Mouse (Mus musculus): ENCODE measurements around the gene Drd5. TPM values are rescaled to one million over a fixed set of nuclear protein-coding genes. Genes with fewer than 3 reads are reported as not detected.

Gene Drd5
- polyA plus RNA-seq, 1 experiment from 2014 or later = not detected

- ATAC-seq (ENCODE audit: low FRiP score) (peak; percentile 68), DNase-seq (ENCODE audit: low spot score) (peak; percentile 32)
- Histone ChIP-seq H3K9me3 (ENCODE audit: control insufficient read depth, low read length) (no peaks in the 10 kb centered on the region), H3K27ac (ENCODE audit: low read depth, low read length) (no peak overlapping the region), H3K27me3 (ENCODE audit: control insufficient read depth, insufficient read depth, low read length) (no peaks in the 10 kb centered on the region), H3K4me1 (replicated peaks; ENCODE audit: control insufficient read depth, insufficient read depth, low read length) (0 out of 2 replicates have a peak, but pooled peaks cover 5% of the 10 kb centered on the region), H3K36me3 (ENCODE audit: control insufficient read depth, insufficient read depth, low read length) (no peaks in the 10 kb centered on the region), H3K4me2 (replicated peaks; ENCODE audit: low read depth, low read length) (peak overlapping the region; percentile 39), H3K9ac (ENCODE audit: low read depth, low read length) (no peak overlapping the region), H3K4me3 (ENCODE audit: low read depth, low read length) (peak overlapping the region; percentile 17; the same call in 1 of the 2 replicates)
- 10% methylated on average over 18 of the region's 18 CpGs for WGBS
Measured at GRCm38 (mm10) chr5:38366650-38367470, 47.7 kb downstream of the Drd5 start.

DNA sequence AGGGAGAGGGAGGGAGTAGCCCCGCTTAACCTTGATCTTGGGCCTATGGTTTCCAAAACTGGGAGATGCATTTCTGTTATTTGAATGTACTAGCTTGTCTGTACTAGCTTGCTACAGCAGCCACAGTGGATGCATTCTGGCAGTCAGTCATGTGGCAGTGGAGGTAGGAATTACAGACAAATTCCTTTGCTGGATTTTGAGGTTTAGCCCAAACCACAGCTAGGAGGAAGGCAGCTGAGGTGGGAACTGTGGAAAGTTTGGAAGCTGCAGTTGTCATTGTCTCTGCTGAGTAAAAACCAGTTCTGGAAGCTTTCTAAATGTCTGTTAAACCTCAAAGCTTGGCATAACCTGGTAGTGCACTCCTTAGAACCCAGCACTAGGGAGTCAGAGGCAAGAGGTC, 52.1 kb downstream of the Drd5 start:
- DNase-seq (ENCODE audit: low spot score) = no peak
- no peak overlapping the region for H3K9ac ChIP-seq (ENCODE audit: low read depth, low read length)
- no peak overlapping the region for H3K27ac ChIP-seq (ENCODE audit: low read depth, low read length)
- 92% methylated on average over 1 of the region's 1 CpGs for WGBS
- no peaks in the 10 kb centered on the region for H3K36me3 ChIP-seq (ENCODE audit: control insufficient read depth, insufficient read depth, low read length)
- ATAC-seq (ENCODE audit: low FRiP score) = no peak
- 0 out of 2 replicates have a peak, but pooled peaks cover 5% of the 10 kb centered on the region for H3K4me1 ChIP-seq (replicated peaks; ENCODE audit: control insufficient read depth, insufficient read depth, low read length)
- H3K27me3 ChIP-seq (ENCODE audit: control insufficient read depth, insufficient read depth, low read length) = no peaks in the 10 kb centered on the region
- no peaks in the 10 kb centered on the region for H3K9me3 ChIP-seq (ENCODE audit: control insufficient read depth, low read length)
- H3K4me2 ChIP-seq (replicated peaks; ENCODE audit: low read depth, low read length) = no peak overlapping the region
- no peak overlapping the region for H3K4me3 ChIP-seq (ENCODE audit: low read depth, low read length)

Other genes with a start within 250 kb of the Drd5 start
- gene Nsg1, start 159.5 kb upstream of the Drd5 start, polyA plus RNA-seq (2014; fragmentation: Nextera tagmentation; extraction: Ambion mirVana) = 88.7 and 109 TPM in 2 replicates
- 14.2 and 15.7 TPM in 2 replicates for gene Zbtb49, start 98.9 kb upstream of the Drd5 start, polyA plus RNA-seq (2014; fragmentation: Nextera tagmentation; extraction: Ambion mirVana)
- gene Lyar, start 98.9 kb upstream of the Drd5 start, polyA plus RNA-seq (2014; fragmentation: Nextera tagmentation; extraction: Ambion mirVana) = 112 and 113 TPM in 2 replicates
- gene Tmem128, start 59.2 kb upstream of the Drd5 start, polyA plus RNA-seq (2014; fragmentation: Nextera tagmentation; extraction: Ambion mirVana) = 105 TPM in 2 replicates
- 0.14 TPM in 1 of 2 replicates, not detected in the other for gene Otop1, start 43.4 kb upstream of the Drd5 start, polyA plus RNA-seq (2014; fragmentation: Nextera tagmentation; extraction: Ambion mirVana)
- gene Slc2a9, start 183.8 kb downstream of the Drd5 start, polyA plus RNA-seq (2014; fragmentation: Nextera tagmentation; extraction: Ambion mirVana) = 0.13 and 0.15 TPM in 2 replicates
- gene Wdr1, start 243.9 kb downstream of the Drd5 start, polyA plus RNA-seq (2014; fragmentation: Nextera tagmentation; extraction: Ambion mirVana) = 169 and 171 TPM in 2 replicates

All from hindbrain, embryonic 11.5 days (tissue).